Mouse (Mus musculus) neural tube, embryonic 11.5 days (tissue): ENCODE measurements around the gene Vps53. TPM values are rescaled to one million over a fixed set of nuclear protein-coding genes. Genes with fewer than 3 reads are reported as not detected.

Source experiments
- ATAC-seq: fragments of 200-750 bp; cut with Nextera tagmentation; 2 replicates; pipeline ENCODE4 v1.8.0; 2017; ENCODE audit warnings: moderate number of reproducible peaks, mild to moderate bottlenecking, moderate TSS enrichment, moderate library complexity; ENCODE audit not compliant: insufficient read depth, low FRiP score, low TSS enrichment
- DNase-seq: peaks from one replicate; pipeline ENCODE4 v3.0.0-alpha.2; 2015; ENCODE audit warnings: low spot score
- H3K27ac ChIP-seq: fragments of 300-500 bp; sonication (generic); 2 replicates; pipeline ENCODE4 v1.5.1; 2014; ENCODE audit warnings: low read depth, mild to moderate bottlenecking, low read length
- H3K27me3 ChIP-seq: fragments of 300-500 bp; sonication (generic); 2 replicates; pipeline ENCODE4 v1.6.1; 2014; ENCODE audit warnings: mild to moderate bottlenecking, low read length, mixed read lengths; ENCODE audit not compliant: control insufficient read depth, insufficient read depth
- H3K36me3 ChIP-seq: fragments of 300-500 bp; sonication (generic); 2 replicates; pipeline ENCODE4 v1.6.1; 2014; ENCODE audit warnings: mild to moderate bottlenecking, low read length, moderate library complexity, mixed read lengths; ENCODE audit not compliant: control insufficient read depth, insufficient read depth
- H3K4me1 ChIP-seq: fragments of 300-500 bp; sonication (generic); 2 replicates; pipeline ENCODE4 v1.6.1; 2014; ENCODE audit warnings: low read length, mixed read lengths; ENCODE audit not compliant: control insufficient read depth, insufficient read depth
- H3K4me2 ChIP-seq: fragments of 300-500 bp; sonication (generic); 2 replicates; pipeline ENCODE4 v1.6.1; 2014; ENCODE audit warnings: low read depth, mild to moderate bottlenecking, moderate library complexity
- H3K4me3 ChIP-seq: fragments of 300-500 bp; sonication (generic); 2 replicates; pipeline ENCODE4 v1.5.1; 2014; ENCODE audit warnings: low read depth, low read length
- H3K9ac ChIP-seq: fragments of 300-500 bp; sonication (generic); 2 replicates; pipeline ENCODE4 v1.6.1; 2014; ENCODE audit warnings: mild to moderate bottlenecking, low read length
- H3K9me3 ChIP-seq: fragments of 300-500 bp; sonication (generic); 2 replicates; pipeline ENCODE4 v1.6.1; 2016; ENCODE audit warnings: low read length; ENCODE audit not compliant: control insufficient read depth
- WGBS: fragments of 180-500 bp; shearing (Covaris S2); extraction: QIAGEN DNeasy Blood & Tissue Kit; methylation state at CpG from one replicate; pipeline ENCODE4 v1.1.7; 2014; 5-methylcytosine and 5-hydroxymethylcytosine counted together
- polyA plus RNA-seq: library from polyadenylated mRNA; unstranded; fragments of >200 nt; fragmentation: Nextera tagmentation; extraction: Ambion mirVana; gene quantifications from 2 replicates; pipeline ENCODE4 v1.2.1, GENCODE M21; 2014

The Vps53 gene
- polyA plus RNA-seq, 1 experiment from 2014 or later: 50.8 TPM

DNA sequence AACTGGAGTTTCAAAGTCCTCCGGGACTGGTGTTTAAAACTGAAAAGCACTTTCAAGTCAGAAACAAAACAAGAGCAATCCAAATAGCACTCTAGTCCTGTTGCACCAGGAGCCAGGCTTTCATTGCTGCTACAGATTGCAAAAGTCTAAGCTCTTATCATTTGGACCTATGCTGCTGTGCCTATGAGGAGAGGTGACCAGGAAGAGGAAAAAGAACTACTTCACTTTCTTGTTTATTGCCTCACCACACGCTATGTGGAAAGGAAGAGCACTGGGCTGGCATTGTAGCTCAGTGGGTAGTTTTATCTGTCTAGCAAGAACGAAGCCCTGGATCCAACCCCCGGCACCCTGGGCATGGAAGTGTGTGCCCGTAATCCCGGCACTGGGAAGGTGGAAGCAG lies 146.1 kb downstream of the Vps53 start:
- Histone ChIP-seq H3K4me2 (no peak overlapping the region), H3K9me3 (no peaks in the 10 kb centered on the region), H3K36me3 (no peaks in the 10 kb centered on the region), H3K4me3 (no peak overlapping the region), H3K27me3 (no peaks in the 10 kb centered on the region), H3K4me1 (no peaks in the 10 kb centered on the region), H3K9ac (no peak overlapping the region), H3K27ac (no peak overlapping the region)
- no peak for DNase-seq
- WGBS: 87% methylated on average over 6 of the region's 6 CpGs
- no peak for ATAC-seq

DNA sequence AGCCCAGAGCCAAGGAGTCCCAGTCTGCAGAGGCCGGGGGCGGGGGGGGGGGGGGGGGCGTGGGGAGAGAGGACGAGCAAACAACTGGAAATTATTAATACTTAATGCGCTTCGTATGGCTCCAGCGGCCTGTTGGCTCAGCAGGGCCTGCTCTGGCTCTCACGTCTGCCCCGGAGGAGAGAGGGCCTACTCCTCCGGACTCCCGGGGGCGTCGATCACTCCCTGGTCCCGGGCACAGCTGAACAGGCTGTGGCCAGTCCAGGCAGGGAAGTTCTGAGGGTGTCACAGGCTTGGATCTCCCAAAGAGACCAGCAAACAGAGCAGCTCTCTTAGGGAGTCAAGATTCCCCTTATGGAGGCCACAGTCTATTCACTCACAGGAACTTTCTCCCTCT lies 151.4 kb downstream of the Vps53 start:
- Histone ChIP-seq H3K4me1 (peaks cover 4% of the 10 kb centered on the region; the same call in 1 of the 2 replicates), H3K27ac (no peak overlapping the region), H3K9me3 (no peaks in the 10 kb centered on the region), H3K4me3 (peak overlapping the region; percentile 65), H3K9ac (peak overlapping the region; percentile 76), H3K27me3 (no peaks in the 10 kb centered on the region), H3K36me3 (no peaks in the 10 kb centered on the region), H3K4me2 (peak overlapping the region; percentile 85)
- 0% methylated on average over 13 of the region's 14 CpGs for WGBS
- peak; percentile 24; the same call in 1 of the 2 replicates for ATAC-seq
- DNase-seq: peak; percentile 39

DNA sequence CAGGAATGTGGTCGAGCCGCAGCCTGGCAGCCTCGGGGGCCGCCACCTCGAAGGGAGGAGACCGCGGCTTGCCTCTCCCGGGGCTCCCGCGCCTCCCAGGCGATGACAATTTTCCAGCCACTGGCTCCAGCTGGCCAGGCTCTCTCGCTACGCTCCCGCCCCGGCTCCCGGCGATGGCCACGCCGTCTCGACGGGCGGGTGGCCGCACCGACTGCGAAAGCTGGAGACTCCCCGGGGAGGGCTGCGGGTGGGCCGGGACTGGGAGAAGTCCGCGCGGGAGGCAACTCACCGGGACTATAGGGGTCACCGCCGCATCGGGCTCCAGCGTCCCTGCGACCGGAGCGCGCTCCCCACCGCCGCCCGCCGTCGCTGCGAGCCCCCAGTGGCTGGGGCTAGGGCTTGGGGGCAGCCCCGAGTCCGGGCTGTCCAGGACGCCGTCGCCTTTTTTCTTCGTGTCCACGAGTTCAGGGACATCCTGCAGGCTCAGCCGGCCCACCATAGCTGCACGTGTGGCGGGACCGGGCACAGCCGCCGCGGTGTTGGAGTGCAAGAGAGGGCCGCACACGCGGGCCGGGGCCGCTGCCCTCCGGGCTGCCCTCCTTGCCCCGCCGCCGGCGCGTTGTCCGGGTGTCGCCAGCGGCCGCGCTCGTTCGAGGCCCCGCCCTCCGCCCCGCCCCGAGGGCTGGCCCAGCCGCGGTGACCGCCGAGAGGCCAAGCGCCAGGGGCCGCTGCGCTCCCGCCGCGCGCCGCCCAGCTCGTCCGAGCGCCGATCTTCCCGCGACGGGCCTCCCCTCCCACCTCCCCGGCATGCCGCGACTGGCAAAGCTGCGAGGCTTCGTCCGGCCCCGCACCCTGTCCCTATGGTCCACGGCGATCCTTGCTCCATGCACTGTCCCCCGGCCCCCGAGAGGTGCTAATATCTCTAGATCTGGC lies 152.0 kb downstream of the Vps53 start, which contains the start of gene Rflnb:
Gene Rflnb (minus strand): TSS at position 644 of the 933 bp plus-strand sequence.
- H3K4me3 ChIP-seq: peak within 1 kb of the TSS; percentile 65
- WGBS: under 1% methylated on average over 90 of the region's 112 CpGs
- peak; percentile 90 for DNase-seq
- H3K4me2 ChIP-seq: peak within 1 kb of the TSS; percentile 85
- H3K27me3 ChIP-seq: no peaks in the 10 kb centered on the region
- peak; percentile 84 for ATAC-seq
- no peaks in the 10 kb centered on the region for H3K9me3 ChIP-seq
- peak within 1 kb of the TSS; percentile 76 for H3K9ac ChIP-seq
- no peaks in the 10 kb centered on the region for H3K36me3 ChIP-seq
- peaks cover 4% of the 10 kb centered on the region; the same call in 1 of the 2 replicates for H3K4me1 ChIP-seq
- no peak within 1 kb of the TSS for H3K27ac ChIP-seq

DNA sequence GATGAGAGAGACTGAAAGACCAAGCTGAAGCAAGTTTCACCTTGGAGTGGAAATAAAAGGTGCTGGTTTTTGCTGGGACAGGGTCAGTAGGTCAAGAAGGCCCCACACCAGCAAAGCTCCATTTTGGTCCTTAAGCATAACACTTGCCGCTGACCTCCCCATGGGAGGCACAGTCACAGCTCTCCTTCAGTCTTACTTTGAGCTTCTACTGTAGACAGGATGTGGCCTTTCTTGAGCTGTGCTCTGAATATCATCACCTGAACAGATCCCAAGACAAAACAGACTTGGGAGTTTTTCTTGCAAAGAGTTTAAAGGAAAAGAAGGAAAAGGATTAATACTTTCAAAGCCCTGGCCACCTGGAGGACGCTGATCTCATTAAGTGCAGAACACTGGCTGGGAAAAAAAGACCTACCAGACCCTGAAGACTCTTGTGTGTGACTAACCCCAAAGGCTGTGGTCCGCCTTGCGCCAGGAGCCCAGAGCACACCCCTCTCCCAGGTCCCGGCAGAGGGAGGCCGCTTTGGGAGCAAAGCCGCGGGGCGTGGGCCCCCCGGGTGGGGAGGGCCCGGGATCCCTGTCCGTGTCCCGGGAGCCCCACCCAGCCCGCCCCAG lies 152.8 kb downstream of the Vps53 start:
- WGBS: 3% methylated on average over 14 of the region's 14 CpGs
- no peaks in the 10 kb centered on the region for H3K27me3 ChIP-seq
- no peak; the same call in 1 of the 2 replicates for ATAC-seq

GRCm38 (mm10) chr11:76025080-76025583 lies 154.3 kb downstream of the Vps53 start:
- no peak overlapping the region for H3K4me2 ChIP-seq

More for the DNA sequence above, 152.8 kb downstream of the Vps53 start:
- DNase-seq: no peak
- Histone ChIP-seq H3K4me1 (peaks cover 4% of the 10 kb centered on the region; the same call in 1 of the 2 replicates), H3K4me3 (peak overlapping the region; percentile 65), H3K36me3 (no peaks in the 10 kb centered on the region), H3K9me3 (no peaks in the 10 kb centered on the region), H3K4me2 (peak overlapping the region; percentile 85), H3K9ac (peak overlapping the region; percentile 76), H3K27ac (no peak overlapping the region)

DNA sequence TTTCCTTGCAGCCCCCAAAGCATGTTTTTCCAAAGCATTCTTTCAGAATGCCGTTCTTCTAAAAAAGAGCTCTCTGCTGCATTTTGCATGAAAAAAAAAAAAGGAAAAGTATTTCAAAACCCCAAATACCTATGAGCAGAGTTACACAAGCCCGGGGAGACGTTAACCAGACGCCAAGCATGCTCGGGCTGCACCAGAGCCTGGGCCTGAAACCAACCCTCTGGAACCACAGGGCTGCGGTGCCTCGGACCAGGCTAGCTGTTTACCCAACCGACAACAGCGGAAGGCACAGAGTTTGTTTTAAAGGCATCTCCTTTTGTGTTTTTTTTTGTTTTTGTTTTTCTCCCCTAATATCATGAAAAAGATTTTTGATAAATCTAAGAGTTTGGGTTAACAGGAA lies 158.5 kb downstream of the Vps53 start:
- no peak overlapping the region for H3K4me2 ChIP-seq
- no peaks in the 10 kb centered on the region for H3K36me3 ChIP-seq
- no peaks in the 10 kb centered on the region for H3K4me1 ChIP-seq
- no peak overlapping the region for H3K4me3 ChIP-seq
- H3K27me3 ChIP-seq: no peaks in the 10 kb centered on the region
- no peak overlapping the region for H3K27ac ChIP-seq
- H3K9me3 ChIP-seq: no peaks in the 10 kb centered on the region
- DNase-seq: no peak
- no peak for ATAC-seq
- no peak overlapping the region for H3K9ac ChIP-seq
- 86% methylated on average over 9 of the region's 9 CpGs for WGBS

More at GRCm38 (mm10) chr11:76025080-76025583, 154.3 kb downstream of the Vps53 start:
- no peak overlapping the region for H3K4me3 ChIP-seq
- no peak for ATAC-seq
- DNase-seq: no peak
- WGBS: 80% methylated on average over 7 of the region's 7 CpGs
- no peak overlapping the region for H3K27ac ChIP-seq
- H3K36me3 ChIP-seq: no peaks in the 10 kb centered on the region
- H3K9ac ChIP-seq: no peak overlapping the region
- H3K4me1 ChIP-seq: peaks cover 4% of the 10 kb centered on the region; the same call in 1 of the 2 replicates
- no peaks in the 10 kb centered on the region for H3K9me3 ChIP-seq
- no peaks in the 10 kb centered on the region for H3K27me3 ChIP-seq

- WGBS: 88% methylated on average over 4 of the region's 4 CpGs
- H3K27ac ChIP-seq: no peak overlapping the region
- H3K36me3 ChIP-seq: no peaks in the 10 kb centered on the region
- no peaks in the 10 kb centered on the region for H3K4me1 ChIP-seq
- H3K4me2 ChIP-seq: no peak overlapping the region
- H3K4me3 ChIP-seq: no peak overlapping the region
- H3K27me3 ChIP-seq: no peaks in the 10 kb centered on the region
- H3K9me3 ChIP-seq: no peaks in the 10 kb centered on the region
- no peak for ATAC-seq
- DNase-seq: no peak
- no peak overlapping the region for H3K9ac ChIP-seq
Measured at GRCm38 (mm10) chr11:76019879-76020278, 159.6 kb downstream of the Vps53 start.

DNA sequence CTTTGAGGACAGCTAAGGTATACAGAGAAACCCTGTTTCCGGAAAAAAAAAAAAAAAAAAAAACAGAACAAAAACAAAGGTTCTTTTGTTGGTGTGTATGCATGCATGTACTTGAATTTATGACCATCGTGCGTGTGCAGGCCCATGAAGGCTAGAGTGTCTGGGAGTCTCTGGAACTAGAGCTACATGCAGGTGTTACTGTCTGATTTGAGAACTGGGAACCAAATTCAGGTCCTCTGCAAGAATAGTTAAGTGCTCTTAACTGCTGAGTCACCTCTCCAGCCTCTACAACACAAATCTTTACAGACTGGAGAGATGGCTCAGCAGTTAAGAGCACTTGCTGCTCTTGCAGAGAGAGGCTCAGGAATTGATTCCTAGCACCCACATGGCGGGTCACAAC lies 163.6 kb downstream of the Vps53 start:
- no peak for DNase-seq
- Histone ChIP-seq H3K27me3 (no peaks in the 10 kb centered on the region), H3K9me3 (no peaks in the 10 kb centered on the region), H3K4me2 (no peak overlapping the region), H3K4me3 (no peak overlapping the region), H3K27ac (no peak overlapping the region), H3K4me1 (no peaks in the 10 kb centered on the region), H3K9ac (no peak overlapping the region), H3K36me3 (no peaks in the 10 kb centered on the region)
- 68% methylated on average over 4 of the region's 4 CpGs for WGBS
- no peak for ATAC-seq
